Mouse (Mus musculus) E14TG2a.4 (cell line): ENCODE data around the gene Ddx27.

Experiments
- CTCF ChIP-seq: conservative IDR thresholded peaks from 2 replicates; pipeline ENCODE4 v1.5.1; 2014; ENCODE audit warnings: low read length
- NANOG ChIP-seq: IDR thresholded peaks from 2 replicates; pipeline ENCODE4 v1.6.1; 2014; ENCODE audit warnings: borderline replicate concordance, low read length, mixed read lengths
- POU5F1 ChIP-seq: IDR thresholded peaks from 2 replicates; pipeline ENCODE4 v1.6.1; 2014; ENCODE audit warnings: low read length, borderline replicate concordance

GRCm38 (mm10) chr2:167059960-167060359 lies 45.0 kb downstream of the Ddx27 start:
- TF ChIP-seq CTCF, result no peak
- no peak for TF ChIP-seq POU5F1
- no peak for TF ChIP-seq NANOG
